Mouse (Mus musculus): ENCODE results near the gene Fabp7.

Fabp7 gene

GRCm38 (mm10) chr10:57784876-57785150, at the start of gene Fabp7:
Fabp7 (plus strand) TSS chr10:57784881.
- DNase-seq (ENCODE audit: low spot score in 2 of 2): no peak

- DNase-seq (ENCODE audit: low spot score in 2 of 2): no peak
These were observed 43.9 kb upstream of the Fabp7 start for GRCm38 (mm10) chr10:57740733-57741132.

GRCm38 (mm10) chr10:57741351-57741750, 43.3 kb upstream of the Fabp7 start:
- DNase-seq (ENCODE audit: low spot score in 2 of 2): no peak

GRCm38 (mm10) chr10:57743045-57743444, 41.6 kb upstream of the Fabp7 start:
- DNase-seq (ENCODE audit: low spot score in 2 of 2): no peak

GRCm38 (mm10) chr10:57743606-57744016, 41.1 kb upstream of the Fabp7 start:
- DNase-seq (ENCODE audit: low spot score in 2 of 2): peak in 1 of 2 experiments; percentile 36

- peak in 1 of 2 experiments; percentile 18 for DNase-seq (ENCODE audit: low spot score in 2 of 2)
These were observed 40.4 kb upstream of the Fabp7 start for GRCm38 (mm10) chr10:57744128-57744765.

GRCm38 (mm10) chr10:57745452-57745851, 39.2 kb upstream of the Fabp7 start:
- no peak for DNase-seq (ENCODE audit: low spot score in 2 of 2)

GRCm38 (mm10) chr10:57747127-57747526, 37.6 kb upstream of the Fabp7 start:
- DNase-seq (ENCODE audit: low spot score in 2 of 2): no peak

- no peak for DNase-seq (ENCODE audit: low spot score in 2 of 2)
These were observed 31.3 kb upstream of the Fabp7 start for GRCm38 (mm10) chr10:57753343-57753742.

- DNase-seq (ENCODE audit: low spot score in 2 of 2): no peak
These were observed 29.4 kb upstream of the Fabp7 start for GRCm38 (mm10) chr10:57755201-57755736.

- no peak for DNase-seq (ENCODE audit: low spot score in 2 of 2)
These were observed 25.7 kb upstream of the Fabp7 start for GRCm38 (mm10) chr10:57758999-57759398.

- DNase-seq (ENCODE audit: low spot score in 2 of 2): no peak
These were observed 24.0 kb upstream of the Fabp7 start for GRCm38 (mm10) chr10:57760694-57761093.

GRCm38 (mm10) chr10:57763044-57763443, 21.6 kb upstream of the Fabp7 start:
- DNase-seq (ENCODE audit: low spot score in 2 of 2): no peak

- DNase-seq (ENCODE audit: low spot score in 2 of 2): peak; percentile 21 to 23
These were observed 1.2 kb upstream of the Fabp7 start for GRCm38 (mm10) chr10:57783289-57784130.

- DNase-seq (ENCODE audit: low spot score in 2 of 2): peak; percentile 77 to 84
These were observed 378 bp upstream of the Fabp7 start for GRCm38 (mm10) chr10:57784131-57784875.

- DNase-seq (ENCODE audit: low spot score in 2 of 2): no peak
These were observed 871 bp downstream of the Fabp7 start for GRCm38 (mm10) chr10:57785552-57785951.

- no peak for DNase-seq (ENCODE audit: low spot score in 2 of 2)
These were observed 8.3 kb downstream of the Fabp7 start for GRCm38 (mm10) chr10:57792957-57793356.

GRCm38 (mm10) chr10:57794018-57794417, 9.3 kb downstream of the Fabp7 start, which contains the start of gene Smpdl3a:
Smpdl3a (plus strand) TSS chr10:57794335.
- no peak for DNase-seq (ENCODE audit: low spot score in 2 of 2)

GRCm38 (mm10) chr10:57794491-57795461, 10.1 kb downstream of the Fabp7 start:
- DNase-seq (ENCODE audit: low spot score in 2 of 2): peak in 1 of 2 experiments; percentile 25

GRCm38 (mm10) chr10:57795542-57795941, 10.9 kb downstream of the Fabp7 start:
- DNase-seq (ENCODE audit: low spot score in 2 of 2): no peak

GRCm38 (mm10) chr10:57796057-57796456, 11.4 kb downstream of the Fabp7 start:
- no peak for DNase-seq (ENCODE audit: low spot score in 2 of 2)
